Mouse (Mus musculus) MEL-GATA-1-ER (cell line): ENCODE results near the gene Map4.
"Not testable (repeated sequence)": the region's sequence is repeated elsewhere in the genome, so short reads cannot be mapped to it uniquely, and the experiment has no call there.

Experiments used
- DNase-seq: peaks from one replicate; pipeline ENCODE4 v3.0.0-alpha.2; 2012; ENCODE audit warnings: low read depth; ENCODE audit errors: extremely low read depth

The Map4 gene

DNA sequence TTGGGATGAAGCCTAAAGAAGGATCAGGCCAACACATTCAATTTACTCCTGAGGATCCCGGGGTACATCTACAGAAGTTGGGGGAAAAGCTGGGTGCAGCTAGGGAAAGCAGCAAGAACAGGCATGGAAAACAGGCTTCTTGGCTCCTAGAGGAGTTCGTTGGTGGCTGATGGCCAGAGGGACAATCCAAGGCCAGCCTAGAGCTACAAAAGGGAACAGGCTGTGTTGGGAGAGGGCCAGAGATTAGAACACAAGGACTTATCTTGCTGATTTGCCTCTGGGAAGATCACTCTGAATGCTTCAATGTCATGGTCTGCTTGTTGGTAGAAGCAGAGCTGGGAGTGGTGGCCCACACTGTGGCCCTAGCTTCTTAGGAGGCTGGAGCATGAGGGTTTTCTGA, 13.3 kb upstream of the Map4 start:
- no peak for DNase-seq

DNA sequence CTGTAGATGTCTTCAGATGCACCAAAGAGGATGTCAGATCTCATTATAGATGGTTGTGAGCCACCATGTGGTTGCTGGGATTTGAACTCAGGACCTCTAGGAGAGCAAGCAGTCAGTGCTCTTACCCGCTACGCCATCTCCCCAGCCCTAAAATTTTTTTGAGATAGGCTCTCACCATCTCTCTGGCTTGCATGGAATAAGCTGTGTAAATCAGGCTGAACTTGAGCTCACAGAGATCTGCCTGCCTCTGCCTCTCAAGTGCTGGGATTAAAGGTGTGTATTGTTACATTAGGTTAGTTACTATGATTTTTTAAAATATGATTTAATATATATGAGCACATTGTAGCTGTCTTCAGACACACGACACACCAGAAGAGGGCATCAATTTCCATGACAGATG, 2.1 kb upstream of the Map4 start:
- DNase-seq, result no peak

GRCm38 (mm10) chr9:109930063-109930462, 1.2 kb upstream of the Map4 start:
- no peak for DNase-seq

- no peak for DNase-seq
Measured at GRCm38 (mm10) chr9:109930752-109931151, 508 bp upstream of the Map4 start.

- DNase-seq, result no peak
Measured at GRCm38 (mm10) chr9:109932361-109932755, 1.1 kb downstream of the Map4 start.

DNA sequence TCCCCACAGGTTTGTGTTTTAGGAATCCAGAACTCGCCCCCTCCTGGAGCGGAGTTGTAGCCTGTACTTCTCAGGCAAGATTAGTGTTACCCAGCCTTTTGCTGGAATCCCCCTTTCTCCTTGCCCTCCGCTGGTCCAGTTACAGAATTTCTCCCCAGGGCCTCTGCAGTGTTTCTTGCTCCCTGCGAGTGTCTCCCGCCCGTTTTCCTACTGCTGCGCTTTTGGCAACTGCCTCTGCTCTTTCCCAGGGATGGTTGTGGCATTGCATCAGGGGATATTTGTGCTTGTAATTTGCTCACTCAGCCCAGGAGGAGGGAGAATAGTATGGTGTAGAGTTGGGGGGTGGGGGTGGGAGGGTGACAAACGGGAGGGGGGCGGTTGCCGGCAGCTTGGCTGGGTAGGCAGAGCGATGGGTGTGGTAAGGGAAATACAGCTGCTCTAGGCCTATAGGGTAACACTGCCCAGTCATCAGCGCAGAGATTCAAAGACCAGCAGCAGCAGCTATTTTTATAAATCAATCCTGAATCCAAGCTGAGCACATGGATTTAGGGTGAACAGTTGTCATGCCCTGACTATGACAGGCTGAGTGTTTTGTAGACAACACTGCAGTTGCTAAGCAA, 1.6 kb downstream of the Map4 start:
- no peak for DNase-seq

GRCm38 (mm10) chr9:109939401-109939800, 8.1 kb downstream of the Map4 start:
- DNase-seq, result no peak

DNA sequence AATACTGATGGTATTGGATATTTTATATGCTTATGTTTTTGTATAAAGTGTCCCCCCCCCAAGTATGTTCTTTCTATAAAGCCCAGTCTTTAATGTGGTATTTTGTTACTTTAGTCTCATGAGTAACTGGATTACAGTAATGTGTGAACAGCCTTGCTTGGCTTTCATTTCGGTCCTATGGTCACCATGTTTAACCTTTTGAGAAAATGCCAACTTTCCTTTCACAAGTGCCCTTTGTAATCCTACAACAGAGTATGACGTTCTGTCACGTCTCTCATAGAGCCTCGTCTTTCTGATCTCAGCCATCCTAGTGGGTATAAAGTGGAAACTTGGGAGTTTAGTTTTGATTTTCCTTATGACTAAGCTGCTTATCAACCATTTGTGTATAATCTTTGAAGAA, 11.5 kb downstream of the Map4 start:
- no peak for DNase-seq

- no peak for DNase-seq
Measured at GRCm38 (mm10) chr9:109944712-109945111, 13.5 kb downstream of the Map4 start.

GRCm38 (mm10) chr9:109948546-109948945, 17.3 kb downstream of the Map4 start:
- no peak for DNase-seq

DNA sequence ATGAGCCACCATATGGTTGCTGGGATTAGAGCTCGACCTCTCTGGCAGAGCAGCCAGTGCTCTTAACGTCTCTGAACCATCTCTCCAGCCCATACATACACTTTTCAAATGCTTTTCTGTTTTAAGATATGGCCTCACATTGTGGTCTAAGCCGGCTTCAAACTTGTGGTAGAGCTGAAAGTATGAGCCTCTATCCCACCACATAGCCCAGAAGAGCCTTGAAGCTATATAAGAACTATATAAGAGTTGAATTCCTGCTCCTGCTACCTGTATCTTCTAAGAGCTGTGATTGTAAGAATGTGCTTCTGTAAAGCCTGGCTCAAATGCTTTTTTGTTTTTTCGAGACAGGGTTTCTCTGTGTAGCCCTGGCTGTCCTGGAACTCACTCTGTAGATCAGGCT, 18.5 kb downstream of the Map4 start:
- DNase-seq, result no peak

- no peak for DNase-seq
Measured at GRCm38 (mm10) chr9:109953538-109953937, 22.3 kb downstream of the Map4 start.

GRCm38 (mm10) chr9:109954631-109955030, 23.4 kb downstream of the Map4 start:
- no peak for DNase-seq

DNA sequence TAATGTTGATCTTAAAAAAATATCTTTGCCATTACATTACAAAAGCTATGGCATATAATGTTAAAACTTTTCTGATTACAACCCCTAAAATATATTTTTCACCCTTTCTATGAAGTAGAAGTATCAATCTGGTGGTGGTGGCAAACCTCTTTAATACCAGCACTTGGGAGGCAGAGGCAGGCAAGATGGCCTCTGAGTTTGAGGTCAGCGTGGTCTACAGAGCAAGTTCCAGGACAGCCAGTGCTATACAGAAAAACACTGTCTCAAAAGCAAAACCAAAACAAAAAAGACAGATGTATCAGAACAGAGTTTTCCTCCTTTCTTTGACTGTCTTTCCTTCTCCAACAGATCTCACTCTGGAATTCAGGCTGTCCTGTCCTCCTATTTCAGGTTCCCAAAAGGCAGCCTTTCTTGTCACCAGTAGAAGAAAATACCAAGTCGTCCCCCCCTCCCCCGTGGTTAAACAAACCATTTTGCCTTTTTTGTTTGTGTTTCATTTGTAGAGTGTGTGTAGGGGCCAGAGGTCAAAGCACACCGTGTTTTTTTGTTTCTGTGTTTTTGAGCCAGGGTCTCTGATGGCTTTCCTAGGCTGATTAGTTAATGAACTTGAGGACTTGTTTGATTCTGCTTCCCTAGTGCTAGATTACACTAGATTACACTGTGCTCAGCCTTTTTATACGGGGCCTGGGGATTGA, 28.3 kb downstream of the Map4 start:
- no peak for DNase-seq

GRCm38 (mm10) chr9:109960593-109960992, 29.3 kb downstream of the Map4 start:
- no peak for DNase-seq

- no peak for DNase-seq
Measured at GRCm38 (mm10) chr9:109964761-109965160, 33.5 kb downstream of the Map4 start.

- peak; percentile 55 for DNase-seq
Measured at GRCm38 (mm10) chr9:109968351-109969116, 37.3 kb downstream of the Map4 start.

DNA sequence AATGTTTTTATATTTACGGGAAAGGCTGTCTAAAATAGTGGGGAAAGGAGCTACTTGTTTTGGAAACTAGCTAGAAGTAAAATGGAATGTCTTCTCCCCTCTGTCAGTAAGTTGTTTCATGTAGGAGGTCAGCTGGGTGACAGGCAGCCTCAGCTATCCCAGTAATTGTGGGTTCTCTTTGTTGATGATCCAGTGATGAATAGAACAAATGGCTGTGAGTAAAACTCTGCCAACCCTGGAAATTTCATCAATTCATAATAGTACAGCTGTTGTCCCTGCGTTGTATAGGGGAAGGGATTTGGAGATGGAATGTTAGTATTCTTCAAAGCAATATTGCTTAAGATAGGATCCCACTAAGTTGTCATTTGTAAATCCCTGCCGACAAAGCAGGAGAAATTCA, 37.9 kb downstream of the Map4 start:
- DNase-seq, result no peak

GRCm38 (mm10) chr9:109969792-109970336, 38.6 kb downstream of the Map4 start:
- DNase-seq, result no peak

DNA sequence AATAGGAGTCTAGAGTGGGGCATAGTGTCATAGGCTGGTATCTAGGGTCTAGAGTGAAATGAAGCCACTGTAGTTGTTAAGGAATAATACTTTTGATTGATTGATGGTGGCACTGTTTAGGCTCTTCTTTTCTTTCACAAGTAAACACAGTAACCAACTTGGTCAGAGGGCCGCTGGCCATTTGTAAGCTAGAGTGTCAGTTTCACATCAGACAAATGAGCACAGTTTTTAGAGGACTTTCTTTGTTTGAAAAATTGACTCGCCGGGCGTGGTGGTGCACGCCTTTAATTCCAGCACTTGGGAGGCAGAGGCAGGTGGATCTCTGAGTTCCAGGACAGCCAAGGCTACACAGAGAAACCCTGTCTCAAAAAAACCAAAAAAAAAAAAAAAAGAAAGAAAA, 40.5 kb downstream of the Map4 start:
- DNase-seq, result not testable (repeated sequence)

DNA sequence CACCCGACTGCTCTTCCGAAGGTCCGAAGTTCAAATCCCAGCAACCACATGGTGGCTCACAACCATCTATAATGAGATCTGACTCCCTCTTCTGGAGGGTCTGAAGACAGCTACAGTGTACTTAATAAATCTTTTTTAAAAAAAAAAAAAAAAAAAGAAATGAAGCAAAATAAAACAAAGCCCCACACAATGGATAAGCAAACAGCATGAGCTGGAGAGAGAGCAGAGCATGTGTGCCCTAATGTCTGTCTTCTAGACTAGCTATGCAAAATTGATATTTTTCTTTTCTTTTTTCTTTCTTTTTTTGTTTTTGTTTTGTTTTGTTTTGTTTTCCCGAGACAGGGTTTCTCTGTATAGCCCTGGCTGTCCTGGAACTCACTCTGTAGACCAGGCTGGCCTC, 49.0 kb downstream of the Map4 start:
- not testable (repeated sequence) for DNase-seq

DNA sequence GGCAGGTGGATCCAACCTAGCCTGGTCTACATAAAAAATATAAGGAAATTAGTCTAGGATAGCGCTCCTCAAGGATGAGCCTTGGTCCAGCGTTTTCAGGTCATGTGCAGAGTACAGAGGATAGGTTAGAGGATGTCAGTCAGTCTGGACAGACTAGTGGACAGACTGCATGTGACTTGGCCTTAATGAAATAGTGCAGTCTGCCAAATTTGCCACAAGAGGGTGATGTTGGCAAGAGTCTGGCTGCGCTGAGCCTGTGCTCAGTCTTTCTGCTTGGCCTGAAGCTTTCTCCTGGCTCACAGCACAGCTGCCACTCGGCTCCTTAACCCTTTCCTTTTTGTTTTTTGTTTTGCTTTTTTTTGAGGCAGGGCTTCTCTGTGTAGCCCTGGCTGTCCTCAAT, 54.2 kb downstream of the Map4 start:
- DNase-seq, result peak; percentile 32
